Mouse (Mus musculus) Patski (cell line): Measurements from ENCODE around the gene Aff3. TPM values are rescaled to one million over a fixed set of nuclear protein-coding genes. Genes with fewer than 3 reads are reported as not detected.

ENCODE experiments used
- ATAC-seq: fragments of 100-300 bp; one replicate; pipeline ENCODE4 v1.8.0; 2021
- CTCF ChIA-PET: fragments of 350-600 bp; sonication (Branson Sonifier 250); formaldehyde crosslinking; loops from one replicate; lab custom pipeline; 2022; ENCODE audit warnings: inconsistent platforms; lab: Charles Lee
- POLR2A ChIA-PET: fragments of 350-600 bp; sonication (Branson Sonifier 250); formaldehyde crosslinking; loops from one replicate; lab custom pipeline; 2022; ENCODE audit warnings: antibody characterized with exemption, inconsistent platforms; lab: Charles Lee
- DNase-seq: peaks from one replicate; pipeline ENCODE4 v3.0.0-alpha.2; 2011; ENCODE audit warnings: low read depth, low spot score
- H3K27me3 ChIP-seq: fragments of 371-371 bp; one replicate; pipeline ENCODE4 v1.5.1; 2021
- CTCF ChIP-seq: fragments of 100-300 bp; IDR thresholded peaks from one replicate; pipeline ENCODE4 v1.5.1; 2021
- in situ Hi-C: fragments of 300-500 bp; cut with MboI; formaldehyde crosslinking; loops from 3 replicates; pipeline ENCODE4 v1.11.1; 2018; ENCODE audit warnings: low pct_unique_long_range_greater_than_20kb, mixed read lengths
- polyA plus RNA-seq: library from polyadenylated mRNA; unstranded; gene quantifications from one replicate; pipeline ENCODE4 v1.2.3, GENCODE M21; 2021

Gene Aff3
- polyA plus RNA-seq, 1 experiment from 2014 or later, result 0.39 TPM

DNA sequence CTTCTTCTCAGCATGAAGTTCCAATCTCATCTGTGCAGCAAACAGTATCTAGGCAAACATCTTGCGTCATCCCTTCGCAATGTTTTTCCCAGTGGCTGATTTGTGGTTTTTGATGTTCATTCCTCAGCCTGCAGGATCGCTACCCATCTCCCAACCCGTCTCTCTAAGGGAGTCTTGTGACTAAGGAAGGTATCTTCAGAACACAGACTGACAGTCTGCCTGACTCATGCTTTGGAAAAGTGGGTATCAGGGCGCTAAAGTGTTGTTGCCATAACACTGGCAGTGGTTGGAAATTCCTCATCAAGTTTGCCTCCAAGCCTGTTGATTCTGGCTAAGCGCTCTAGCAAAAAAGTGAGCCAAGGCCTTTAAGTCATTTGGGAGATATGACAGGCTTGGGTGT lies 372.8 kb downstream of the Aff3 start:
- DNase-seq (peak; percentile 64), ATAC-seq (peak; percentile 98)
- ChIA-PET CTCF (interaction anchor here (1.4 kb wide), 2 partner anchors 15 to 22 kb away, joined by 3 to 4 read pairs; no protein-coding TSS in a partner anchor), POLR2A (no interaction called here)
- H3K27me3 ChIP-seq, result no peaks in the 10 kb centered on the region
- no peak for TF ChIP-seq CTCF
- in situ Hi-C loops, result no loop called here

DNA sequence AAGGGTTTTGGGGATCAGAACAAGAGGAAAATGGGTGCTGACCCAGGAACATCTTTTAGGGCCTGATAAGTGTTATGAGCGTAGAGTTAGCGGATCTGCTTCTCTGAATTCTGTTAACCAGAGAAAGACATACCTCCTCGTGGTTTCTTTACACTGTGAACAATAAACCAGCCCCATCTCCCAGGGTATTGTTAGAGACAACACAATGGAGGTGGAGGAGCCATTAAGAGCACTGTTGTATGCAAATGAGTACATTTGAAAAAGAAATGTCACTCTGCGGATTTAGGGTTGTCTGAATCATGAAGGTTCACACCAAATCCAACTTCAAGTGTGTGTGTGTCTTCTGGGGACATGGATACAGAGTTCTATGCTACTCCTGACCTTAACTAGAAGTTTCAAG lies 373.3 kb downstream of the Aff3 start:
- no peaks in the 10 kb centered on the region for H3K27me3 ChIP-seq
- in situ Hi-C loops, result no loop called here
- DNase-seq, result no peak
- POLR2A ChIA-PET, result no interaction called here
- no peak for TF ChIP-seq CTCF
- no peak for ATAC-seq
- CTCF ChIA-PET, result no interaction called here

DNA sequence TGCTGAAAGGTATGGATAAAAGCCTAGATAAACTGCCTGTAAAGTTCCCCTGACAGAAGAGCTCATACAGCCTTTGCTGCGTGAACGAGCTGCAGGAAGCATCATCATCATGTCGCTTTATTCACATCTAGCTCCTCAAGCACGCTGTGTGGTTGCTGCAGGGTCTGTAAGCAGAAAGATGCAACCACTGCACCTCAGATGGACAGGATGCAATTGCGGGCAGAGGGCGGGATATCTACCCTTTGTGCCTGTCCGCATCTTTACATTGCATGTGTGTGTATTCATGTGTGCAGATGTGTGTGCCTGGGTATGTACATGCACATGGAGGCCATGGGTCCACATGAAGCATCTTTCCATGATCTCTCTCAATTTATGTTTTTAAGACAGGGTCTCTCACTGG lies 373.9 kb downstream of the Aff3 start:
- TF ChIP-seq CTCF, result no peak
- no peaks in the 10 kb centered on the region for H3K27me3 ChIP-seq
- POLR2A ChIA-PET, result no interaction called here
- DNase-seq (no peak), ATAC-seq (no peak)
- CTCF ChIA-PET, result interaction anchor here (1.6 kb wide), 1 partner anchor 15 kb away, joined by 4 read pairs; no protein-coding TSS in a partner anchor
- in situ Hi-C loops, result no loop called here

- CTCF ChIA-PET, result interaction anchor here (1.6 kb wide), 1 partner anchor 14 kb away, joined by 4 read pairs; no protein-coding TSS in a partner anchor
- in situ Hi-C loops, result no loop called here
- DNase-seq, result no peak
- TF ChIP-seq CTCF, result no peak
- H3K27me3 ChIP-seq, result no peaks in the 10 kb centered on the region
- ATAC-seq, result no peak
- POLR2A ChIA-PET, result no interaction called here
Observed at GRCm38 (mm10) chr1:38289891-38290290, 374.9 kb downstream of the Aff3 start.

- no peak for TF ChIP-seq CTCF
- DNase-seq (no peak), ATAC-seq (no peak)
- H3K27me3 ChIP-seq, result no peaks in the 10 kb centered on the region
- ChIA-PET CTCF (no interaction called here), POLR2A (no interaction called here)
- in situ Hi-C loops, result no loop called here
Observed at GRCm38 (mm10) chr1:38288716-38289115, 376.0 kb downstream of the Aff3 start.

GRCm38 (mm10) chr1:38286551-38286950 lies 378.2 kb downstream of the Aff3 start:
- peak; percentile 33 for DNase-seq
- CTCF ChIA-PET, result interaction anchor here (1.0 kb wide), 1 partner anchor 34 kb away, joined by 3 read pairs; no protein-coding TSS in a partner anchor
- ATAC-seq, result peak; percentile 89
- in situ Hi-C loops, result no loop called here
- no peak for TF ChIP-seq CTCF
- POLR2A ChIA-PET, result interaction anchor here (0.6 kb wide), 1 partner anchor 215 kb away, joined by 3 read pairs; no protein-coding TSS in a partner anchor
- H3K27me3 ChIP-seq, result no peaks in the 10 kb centered on the region

- POLR2A ChIA-PET, result no interaction called here
- CTCF ChIA-PET, result interaction anchor here (1.3 kb wide), 1 partner anchor 507 kb away, joined by 3 read pairs; no protein-coding TSS in a partner anchor
- in situ Hi-C loops, result no loop called here
- DNase-seq (no peak), ATAC-seq (no peak)
- no peaks in the 10 kb centered on the region for H3K27me3 ChIP-seq
- no peak for TF ChIP-seq CTCF
Observed at GRCm38 (mm10) chr1:38280549-38280948, 384.2 kb downstream of the Aff3 start.

DNA sequence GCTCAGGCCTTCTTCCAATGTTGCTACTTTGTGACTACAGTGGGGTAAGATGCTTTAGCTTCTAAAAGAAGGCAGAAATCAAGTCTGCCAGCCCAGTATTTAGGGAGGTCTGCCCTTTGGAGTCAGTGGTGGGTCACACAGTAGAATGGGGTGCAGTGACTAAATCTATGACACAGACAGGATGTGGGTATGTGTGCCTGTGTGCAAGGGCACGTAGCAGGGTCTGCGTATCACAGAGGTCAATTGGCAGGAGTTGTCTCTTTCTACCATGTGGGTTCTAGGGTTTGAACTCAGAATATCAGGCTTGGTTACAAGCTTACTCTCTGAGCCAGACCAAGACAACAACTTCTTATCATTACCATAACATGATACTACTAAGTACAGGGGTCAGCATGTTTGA lies 393.4 kb downstream of the Aff3 start:
- no peak for DNase-seq
- in situ Hi-C loops, result no loop called here
- ChIA-PET POLR2A (no interaction called here), CTCF (no interaction called here)
- ATAC-seq, result no peak
- H3K27me3 ChIP-seq, result no peaks in the 10 kb centered on the region
- TF ChIP-seq CTCF, result no peak

DNA sequence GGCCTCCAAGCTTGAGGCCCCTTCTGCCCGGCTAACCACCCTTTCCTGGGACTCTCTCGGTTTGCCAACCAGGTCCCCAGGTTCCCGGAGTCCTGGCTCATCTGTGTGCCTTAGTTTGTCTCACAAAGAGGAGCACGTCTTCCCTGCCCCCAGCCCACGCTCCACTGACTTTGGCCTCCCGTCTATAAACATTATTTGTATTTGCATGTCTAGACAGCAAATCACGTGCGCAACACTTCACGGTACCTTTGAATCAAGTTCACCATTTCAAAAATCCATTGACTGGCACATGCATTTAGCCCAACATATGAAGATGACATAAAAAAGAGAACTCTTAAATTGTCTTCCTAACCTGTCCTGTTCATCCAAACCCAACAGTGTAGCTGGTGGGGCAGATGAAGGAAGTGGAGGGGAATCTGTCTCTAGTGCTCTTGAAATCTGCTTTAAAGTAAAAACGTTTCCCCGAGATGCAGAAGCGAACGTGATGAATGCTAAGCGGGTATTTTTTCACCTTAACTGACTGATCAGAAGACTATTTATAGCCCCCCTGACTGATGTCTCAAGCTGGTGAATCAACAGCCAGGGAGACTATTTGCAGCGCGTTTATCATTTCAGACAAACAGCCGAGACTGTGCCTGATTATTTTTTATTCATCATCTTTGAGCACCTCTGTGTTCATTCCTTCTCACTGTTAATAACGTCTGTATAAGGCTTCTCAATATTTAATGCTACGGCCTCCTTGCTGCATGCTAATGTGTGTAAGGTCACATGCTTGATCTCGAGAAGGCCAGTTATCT lies 396.3 kb downstream of the Aff3 start:
- ChIA-PET POLR2A (no interaction called here), CTCF (no interaction called here)
- TF ChIP-seq CTCF, result no peak
- no peak for DNase-seq
- no peak for ATAC-seq
- H3K27me3 ChIP-seq, result no peaks in the 10 kb centered on the region
- in situ Hi-C loops, result no loop called here

GRCm38 (mm10) chr1:38263251-38263650 lies 401.5 kb downstream of the Aff3 start:
- no peak for TF ChIP-seq CTCF
- POLR2A ChIA-PET, result interaction anchor here (0.5 kb wide), 1 partner anchor 375 kb away, joined by 3 read pairs; no protein-coding TSS in a partner anchor
- no peaks in the 10 kb centered on the region for H3K27me3 ChIP-seq
- in situ Hi-C loops, result no loop called here
- ATAC-seq (no peak), DNase-seq (no peak)
- CTCF ChIA-PET, result interaction anchor here (0.9 kb wide), 1 partner anchor 23 kb away, joined by 3 read pairs; no protein-coding TSS in a partner anchor
